Mouse (Mus musculus) gonadal fat pad, adult 2 months (tissue): Measurements from ENCODE around the gene Vamp8. TPM values are rescaled to one million over a fixed set of nuclear protein-coding genes. Genes with fewer than 3 reads are reported as not detected.

Source experiments
- DNase-seq: peaks from one replicate; pipeline ENCODE4 v3.0.0-alpha.2; 2012; ENCODE audit warnings: low read depth
- polyA plus RNA-seq: library from polyadenylated mRNA; depleted of rRNA; stranded (reverse); fragments of >200 nt; gene quantifications from 2 replicates; pipeline ENCODE4 v1.2.3, GENCODE M21; 2012

The Vamp8 gene
- polyA plus RNA-seq, 1 experiment: 190 TPM

DNA sequence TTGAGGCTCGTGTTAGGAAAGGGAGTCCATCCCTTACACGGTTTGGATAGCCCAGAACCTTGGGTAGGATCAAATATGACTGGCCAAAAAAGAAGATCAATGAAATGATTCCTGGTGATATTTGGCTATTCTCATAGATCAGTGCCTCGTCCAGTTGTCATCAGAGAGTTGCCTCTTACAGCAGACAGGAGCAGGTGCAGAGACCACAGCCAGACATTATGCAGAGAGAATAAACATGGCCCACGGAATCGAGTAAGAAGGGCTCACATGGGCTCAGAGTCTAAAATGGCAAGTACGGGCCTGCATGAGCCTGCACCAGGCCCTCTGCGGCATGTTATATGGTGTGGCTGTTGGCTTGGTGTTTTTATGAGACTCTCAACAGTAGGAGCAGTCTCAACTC lies 14.9 kb upstream of the Vamp8 start:
- no peak for DNase-seq

DNA sequence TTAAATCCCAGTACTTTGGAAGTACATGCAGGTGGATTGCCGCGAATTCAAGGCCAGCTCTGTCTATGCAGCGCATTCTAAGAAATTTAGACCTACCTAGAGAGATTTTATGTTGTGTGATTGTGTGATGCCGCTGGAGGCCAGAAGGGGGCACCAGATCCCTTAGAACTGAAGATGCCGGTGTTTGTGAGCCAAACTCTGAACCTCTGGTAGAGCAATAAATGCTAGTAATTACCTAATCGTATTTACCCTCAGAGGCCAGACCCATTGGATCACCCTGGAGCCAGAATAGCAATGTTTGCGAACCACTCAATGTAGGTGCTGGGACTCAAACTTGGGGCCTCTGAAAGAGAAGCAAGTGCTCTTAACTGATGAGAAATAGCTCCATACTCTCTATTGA lies 11.4 kb upstream of the Vamp8 start:
- no peak for DNase-seq

DNA sequence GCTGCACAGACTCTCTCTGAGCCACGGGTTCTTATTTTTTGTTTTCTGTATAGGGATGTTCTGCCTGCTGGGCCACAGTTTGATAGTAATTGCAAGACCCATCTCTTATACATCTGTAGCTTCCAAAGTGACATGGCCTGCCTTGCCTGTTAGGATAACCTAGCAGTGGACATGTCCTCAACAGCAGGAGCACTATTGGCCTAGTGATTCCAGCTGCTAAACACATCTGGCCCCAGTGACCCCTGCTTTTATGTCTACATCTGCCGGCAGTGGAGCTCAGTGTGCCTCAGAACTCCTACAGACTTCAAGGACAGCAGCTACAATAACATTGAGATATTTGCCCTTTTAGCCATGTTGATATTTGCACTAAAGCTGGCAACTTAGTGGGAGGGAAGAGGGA lies 9.5 kb upstream of the Vamp8 start:
- DNase-seq: no peak

DNA sequence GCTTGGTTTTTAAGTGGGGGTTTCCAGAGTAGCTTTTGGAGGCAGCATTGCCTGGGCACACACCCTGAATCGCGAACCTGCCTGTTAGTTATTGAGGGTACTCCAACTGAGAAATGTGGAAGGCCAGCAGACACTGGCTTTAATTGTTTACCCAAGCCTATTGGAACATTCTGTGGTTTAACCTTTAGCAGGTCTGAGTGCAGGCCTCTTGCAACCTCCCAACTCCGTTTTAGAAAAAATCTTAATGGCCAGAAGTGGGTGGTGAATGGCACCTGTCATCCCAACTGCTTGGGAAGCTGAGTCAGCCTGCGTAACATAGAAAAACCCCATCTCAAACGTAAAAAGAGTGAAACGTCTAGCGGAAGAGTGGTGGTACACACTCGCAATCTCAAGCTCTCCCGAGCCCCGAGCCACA lies 6.3 kb upstream of the Vamp8 start:
- DNase-seq: no peak

DNA sequence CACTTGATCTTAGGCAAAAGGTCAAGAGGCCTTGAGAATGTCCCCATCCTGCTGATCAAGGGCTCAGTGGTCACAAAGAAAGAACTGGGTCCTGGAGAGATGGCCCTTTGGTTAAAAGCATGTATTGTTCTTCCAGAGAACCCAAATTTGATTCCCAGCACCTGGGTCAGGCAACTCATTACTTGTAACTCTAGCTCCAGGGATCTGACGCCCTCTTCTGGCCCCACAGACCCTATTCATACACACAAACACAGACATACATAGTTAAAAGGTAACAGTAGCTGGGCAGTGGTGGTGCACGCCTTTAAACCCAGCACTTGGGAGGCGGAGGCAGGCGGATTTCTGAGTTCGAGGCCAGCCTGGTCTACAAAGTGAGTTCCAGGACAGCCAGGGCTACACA lies 1.8 kb upstream of the Vamp8 start:
- no peak for DNase-seq

DNA sequence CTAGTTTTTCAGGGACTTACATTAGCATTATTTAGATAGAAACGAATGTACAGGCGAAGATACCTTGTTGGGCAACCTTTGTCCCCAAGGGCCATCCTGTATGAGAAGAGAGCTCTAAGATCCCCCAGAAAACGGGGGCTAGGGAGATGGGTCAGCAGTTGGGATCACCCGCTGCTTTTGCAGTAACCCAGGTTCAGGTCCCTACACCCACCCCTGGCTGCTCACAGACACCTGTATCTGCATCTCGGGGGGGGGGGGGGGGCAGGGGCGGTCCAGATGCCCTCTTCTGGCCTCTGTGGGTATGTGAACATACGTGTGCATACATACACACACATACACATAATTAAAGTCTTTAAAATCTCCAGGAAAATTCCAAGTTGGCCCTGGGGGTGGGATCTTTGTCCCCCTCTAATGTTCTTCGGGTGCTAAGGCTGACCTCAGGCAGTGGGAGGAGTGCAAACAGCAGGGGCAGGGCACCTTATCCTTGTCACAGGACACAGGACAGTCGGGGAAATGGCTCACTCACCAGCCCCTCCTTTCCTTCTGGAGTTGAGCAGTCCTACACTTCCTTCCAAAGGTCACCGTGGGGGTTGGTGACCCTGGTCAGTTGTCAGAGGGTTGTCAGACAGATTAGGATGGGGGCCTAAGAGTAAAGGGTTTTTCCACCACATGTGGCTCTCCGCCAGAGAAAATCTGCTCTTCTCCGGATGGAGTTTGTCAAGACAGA lies 455 bp upstream of the Vamp8 start:
- DNase-seq: no peak

DNA sequence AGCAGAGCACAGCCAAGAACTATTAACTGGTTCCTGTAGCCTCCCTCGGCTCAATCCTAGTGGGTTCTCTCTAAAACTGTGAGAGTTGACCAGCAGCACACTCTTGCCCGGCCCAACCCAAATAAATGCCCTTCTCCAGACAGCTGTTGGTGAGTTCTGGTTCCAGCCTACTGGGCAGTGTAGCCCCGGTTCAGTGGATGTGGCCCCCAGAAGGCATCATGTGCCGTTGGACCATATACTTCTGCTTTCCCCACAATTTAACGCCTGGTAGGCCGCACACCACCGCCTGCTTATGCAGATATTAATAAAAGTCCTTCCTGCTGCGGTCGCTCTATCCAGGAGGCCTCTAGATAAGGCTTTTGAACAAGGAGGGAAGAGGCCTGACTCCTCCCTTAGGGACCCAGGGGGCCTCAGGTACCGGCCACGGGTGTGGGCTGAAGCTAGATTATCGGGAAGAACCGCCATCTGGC lies 997 bp downstream of the Vamp8 start:
- DNase-seq: no peak

DNA sequence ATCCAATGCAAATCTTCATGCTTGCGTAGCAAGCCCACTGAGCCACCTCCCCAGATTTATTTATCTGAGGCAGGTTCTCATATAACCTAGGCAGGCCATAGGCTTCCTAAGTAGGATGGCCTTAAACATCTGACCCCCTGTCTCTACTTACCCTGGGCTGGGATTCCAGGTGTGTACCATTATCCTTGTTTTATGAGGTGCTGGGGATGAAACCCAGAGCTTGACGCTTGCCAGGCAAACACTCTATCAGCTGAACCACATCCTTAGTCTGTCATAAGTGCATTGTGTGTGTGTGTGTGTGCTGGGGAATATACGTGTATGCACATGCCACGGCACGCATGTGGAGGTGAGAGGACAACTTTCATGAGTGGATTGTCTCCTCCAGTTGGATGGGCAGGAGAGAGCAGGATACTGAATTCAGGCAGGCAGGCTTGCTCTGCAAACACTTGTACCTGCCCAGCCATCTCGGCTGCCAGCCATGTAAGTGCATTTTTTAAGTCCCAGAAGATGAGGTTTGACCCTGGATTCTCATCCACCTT lies 1.6 kb downstream of the Vamp8 start:
- no peak for DNase-seq

DNA sequence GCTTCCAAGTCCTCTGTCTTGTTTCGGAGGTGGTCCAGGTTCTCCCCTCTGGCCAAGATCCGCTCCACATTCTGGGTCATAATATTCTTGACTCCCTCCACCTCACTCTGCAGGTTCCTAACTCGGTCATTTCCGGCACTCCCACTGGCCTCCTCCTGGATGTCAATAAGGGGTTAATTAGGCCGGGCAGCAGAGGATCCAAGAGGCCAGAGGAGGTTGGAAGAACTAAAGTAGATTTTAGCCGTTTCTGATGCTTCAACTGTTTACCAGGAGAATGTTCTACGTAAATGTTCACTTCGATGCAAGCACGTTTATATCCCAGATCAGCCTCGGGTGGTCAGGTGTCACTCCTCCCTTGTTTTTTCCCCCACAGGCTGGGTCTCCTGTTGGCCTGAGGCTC lies 2.2 kb downstream of the Vamp8 start:
- no peak for DNase-seq

DNA sequence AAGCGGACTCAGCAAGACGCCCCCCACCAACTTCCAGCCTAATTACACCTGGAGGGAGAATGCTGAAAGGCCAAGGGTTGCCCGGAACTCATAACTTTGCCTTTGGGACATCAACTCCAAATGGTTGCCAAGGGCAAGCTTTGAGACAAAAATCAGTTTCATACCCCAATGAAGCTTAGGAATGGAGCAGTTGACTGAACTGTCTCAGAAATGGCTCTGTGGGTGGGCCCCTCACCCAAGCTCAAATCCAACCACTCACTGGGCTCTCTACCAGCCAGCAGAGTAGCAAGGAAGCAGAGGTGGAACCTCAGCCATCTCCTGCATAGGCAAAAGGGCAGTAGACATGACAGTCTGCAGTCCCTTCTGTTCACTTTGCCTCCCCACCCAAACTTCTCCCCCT lies 2.7 kb downstream of the Vamp8 start:
- no peak for DNase-seq

DNA sequence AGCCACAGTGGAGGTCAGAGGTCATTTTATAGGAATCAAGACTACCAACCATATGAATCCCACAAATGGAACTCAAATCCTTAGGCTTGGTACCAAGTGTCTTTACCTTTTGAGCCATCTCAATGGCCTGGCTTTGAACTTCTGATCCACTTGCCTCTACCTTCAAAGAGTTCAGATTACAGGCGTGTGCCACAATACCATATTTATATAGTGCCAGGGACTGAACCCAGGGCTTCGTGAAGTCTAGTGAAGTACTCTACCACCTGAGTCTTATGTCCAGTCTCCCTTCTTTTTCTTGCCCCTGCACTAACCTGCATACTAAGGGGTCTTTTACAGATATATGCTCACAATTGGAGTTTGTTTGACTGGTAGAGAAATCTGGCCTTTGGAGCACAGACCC lies 3.9 kb downstream of the Vamp8 start:
- DNase-seq: no peak

DNA sequence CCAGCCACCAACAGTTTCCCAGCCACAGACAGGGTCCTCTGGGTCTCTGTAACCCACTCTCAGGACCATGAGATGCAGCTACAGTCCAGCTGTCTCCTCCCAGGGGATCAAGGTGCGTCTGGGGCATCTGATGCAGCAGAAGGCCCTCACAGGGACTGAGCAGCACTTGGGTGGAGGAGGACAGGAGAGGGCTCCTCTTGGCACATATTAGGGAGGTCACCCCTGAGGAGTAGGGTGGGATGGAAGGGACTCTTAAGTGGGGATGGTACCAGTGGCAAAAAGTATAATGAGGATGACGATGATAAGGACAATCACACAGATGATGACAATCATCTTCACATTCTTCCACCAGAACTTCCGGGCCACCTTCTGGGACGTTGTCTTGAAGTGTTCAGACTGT lies 5.2 kb downstream of the Vamp8 start:
- no peak for DNase-seq

DNA sequence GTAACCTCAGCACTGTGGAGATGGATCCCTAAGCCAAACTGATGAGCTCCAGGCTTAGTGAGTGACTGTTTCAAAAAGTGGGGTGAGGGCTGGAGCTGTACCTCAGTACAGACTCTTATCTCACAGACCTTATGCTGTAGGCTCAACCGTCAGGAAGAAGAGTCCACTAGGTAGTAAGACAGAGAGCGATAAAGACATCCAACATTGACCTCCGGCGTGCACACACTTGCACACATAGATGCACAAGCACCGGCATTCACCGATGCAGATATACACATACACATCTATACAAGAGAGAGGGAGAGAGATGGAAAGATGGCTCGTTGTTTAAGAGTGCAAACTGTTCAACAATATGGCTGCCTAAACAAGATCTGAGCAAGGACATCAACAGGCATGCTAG lies 6.6 kb downstream of the Vamp8 start:
- DNase-seq: no peak

DNA sequence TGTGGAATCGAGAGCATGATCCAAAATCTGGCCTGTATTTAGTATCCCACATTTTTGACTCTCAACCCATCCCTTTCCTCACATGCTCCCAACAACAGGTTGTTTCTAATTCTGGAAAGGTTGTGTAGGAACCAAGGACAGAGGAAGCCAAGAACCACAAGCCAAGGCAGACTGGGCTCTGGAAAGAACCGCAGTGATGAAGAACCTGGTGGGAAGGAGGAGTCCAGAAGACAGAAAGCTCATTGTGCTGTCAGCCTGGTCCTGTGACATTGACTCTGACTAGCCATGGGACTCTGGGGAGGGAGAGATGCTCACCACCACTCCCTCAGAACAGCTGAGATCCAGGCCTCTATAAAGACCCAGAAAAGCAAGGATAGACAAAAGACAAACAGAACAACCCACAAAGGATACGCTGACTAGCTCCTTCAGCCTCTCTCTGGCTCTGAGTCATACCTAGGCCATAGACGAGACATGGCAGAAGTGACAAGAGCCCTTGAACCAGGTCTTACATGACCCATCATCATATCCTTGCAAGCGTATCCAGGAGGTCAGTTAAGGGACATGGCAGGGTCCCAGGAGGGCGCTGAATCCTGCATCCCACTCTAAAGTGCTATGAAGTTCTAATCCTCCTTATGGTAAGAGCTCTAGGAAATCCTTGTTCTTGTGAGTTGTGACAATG lies 7.2 kb downstream of the Vamp8 start:
- DNase-seq: no peak

DNA sequence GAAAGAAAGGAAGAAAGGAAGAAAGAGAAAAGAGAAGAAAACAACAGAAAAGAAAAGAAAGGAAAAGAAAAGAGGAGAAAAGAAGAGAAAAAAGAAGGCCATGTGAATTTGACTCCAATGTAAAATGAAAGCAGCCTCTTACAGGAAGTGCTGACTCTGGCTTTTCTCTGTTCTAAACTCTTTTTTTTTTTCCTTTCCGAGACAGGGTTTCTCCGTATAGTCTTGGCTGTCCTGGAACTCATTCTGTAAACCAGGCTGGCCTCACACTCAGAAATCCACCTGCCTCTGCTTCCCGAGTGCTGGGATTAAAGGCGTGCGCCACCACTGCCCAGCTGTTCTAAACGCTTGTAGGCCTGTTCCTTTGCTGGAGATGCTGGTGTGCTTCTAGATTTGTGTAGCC lies 8.0 kb downstream of the Vamp8 start:
- DNase-seq: no peak

DNA sequence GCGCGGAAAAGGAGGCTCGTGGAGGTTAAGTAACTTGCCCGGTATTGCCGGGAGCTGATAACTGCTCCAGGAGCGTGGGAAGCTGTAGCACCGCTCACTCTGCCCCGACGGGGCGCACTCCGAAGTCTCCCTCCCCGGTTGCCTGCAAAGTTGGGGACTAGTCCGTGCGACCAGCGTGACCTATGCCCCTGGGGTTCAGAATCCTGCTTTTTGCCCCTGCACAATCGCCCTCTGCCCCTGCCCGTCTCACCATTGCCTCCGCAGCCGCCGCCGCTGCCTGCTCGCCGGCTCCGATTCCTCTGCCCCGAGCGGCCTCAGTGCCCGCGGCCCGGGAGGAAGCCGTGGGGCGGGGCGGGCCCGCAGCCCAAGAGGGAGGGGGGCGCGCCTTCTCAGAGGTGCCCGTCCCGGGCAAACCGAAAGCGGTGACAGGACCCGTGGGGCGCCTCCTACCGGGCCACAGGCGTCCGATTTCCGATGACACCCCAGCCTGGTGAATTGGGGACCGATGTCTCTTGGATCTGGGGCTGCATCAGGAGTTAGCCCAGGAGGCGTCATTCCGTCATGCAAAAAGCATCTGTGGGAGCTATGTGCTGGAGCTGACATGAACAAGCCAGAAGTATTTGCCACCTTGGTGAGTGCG lies 10.3 kb downstream of the Vamp8 start, which contains the start of gene Vamp5:
Gene Vamp5, minus strand, starts transcription at position 338 of the 640 bp plus-strand sequence.
- no peak for DNase-seq

DNA sequence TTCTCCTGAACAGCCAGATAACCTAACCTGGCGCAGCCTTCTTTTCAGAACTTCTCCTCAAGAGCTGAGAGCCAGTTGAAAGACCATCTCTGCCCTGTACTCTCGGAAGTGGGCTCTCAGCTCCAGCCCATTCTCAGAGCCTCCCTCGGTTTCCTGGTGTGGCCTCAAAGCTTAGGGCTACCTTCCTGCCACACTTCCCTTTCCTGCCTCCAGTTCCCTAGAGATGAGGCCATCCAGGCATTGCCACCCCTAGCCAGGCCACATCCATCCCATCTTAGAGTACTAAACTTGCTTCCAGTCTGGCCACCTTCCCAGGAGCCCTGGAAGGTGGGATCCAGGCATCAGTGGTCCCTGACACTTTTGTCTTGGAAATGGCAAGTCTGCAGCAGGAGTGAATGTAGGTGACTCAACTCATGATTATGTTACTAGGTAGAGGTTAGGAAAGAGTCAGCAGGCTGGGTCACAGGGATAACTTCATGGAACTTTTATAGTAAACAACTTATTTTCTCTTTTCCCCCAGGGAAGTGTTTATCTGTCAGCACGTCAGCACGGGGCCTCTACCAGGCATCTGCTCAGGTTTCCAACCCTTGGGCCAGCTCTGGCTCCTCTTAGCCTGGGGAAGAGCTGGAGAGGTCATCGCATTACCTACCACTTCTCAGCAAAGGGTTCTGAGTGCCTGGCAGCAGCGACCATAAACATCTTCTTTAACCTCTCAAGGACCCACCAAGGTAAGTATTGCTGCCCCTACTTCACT lies 10.9 kb downstream of the Vamp8 start:
- DNase-seq: no peak

DNA sequence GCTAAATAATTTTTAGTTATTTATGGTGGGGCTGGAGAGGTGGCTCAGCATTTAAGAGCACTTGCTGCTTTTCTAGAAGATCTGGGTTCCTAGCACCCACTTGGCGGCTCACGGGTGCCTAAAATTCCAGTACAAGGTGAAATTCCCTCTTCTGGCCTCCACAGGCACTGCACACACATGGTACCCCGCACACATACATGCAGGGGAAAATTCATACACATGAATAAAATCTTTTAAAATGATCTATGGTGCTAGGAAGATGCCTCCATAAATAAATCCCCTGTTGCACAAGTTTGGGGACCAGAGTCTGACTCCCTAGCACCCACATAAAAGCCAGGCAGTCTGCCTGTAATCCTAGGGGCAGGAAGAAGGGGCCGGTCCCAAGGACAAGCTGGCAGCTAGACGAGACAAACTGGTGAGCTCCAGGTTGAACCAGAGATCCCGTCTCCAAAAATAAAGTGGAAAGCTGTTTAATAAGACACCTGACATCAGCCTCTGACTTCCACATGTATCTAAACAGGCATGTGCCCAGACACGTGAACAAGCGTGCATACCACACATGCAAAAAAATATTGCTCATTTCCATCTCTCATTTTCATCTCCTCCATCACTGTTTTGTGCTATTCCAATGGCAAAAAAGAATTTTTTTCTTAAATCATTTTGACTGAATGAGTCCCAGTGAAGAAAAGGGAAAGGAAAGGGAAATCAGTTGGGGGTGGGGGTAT lies 11.8 kb downstream of the Vamp8 start:
- DNase-seq: no peak

DNA sequence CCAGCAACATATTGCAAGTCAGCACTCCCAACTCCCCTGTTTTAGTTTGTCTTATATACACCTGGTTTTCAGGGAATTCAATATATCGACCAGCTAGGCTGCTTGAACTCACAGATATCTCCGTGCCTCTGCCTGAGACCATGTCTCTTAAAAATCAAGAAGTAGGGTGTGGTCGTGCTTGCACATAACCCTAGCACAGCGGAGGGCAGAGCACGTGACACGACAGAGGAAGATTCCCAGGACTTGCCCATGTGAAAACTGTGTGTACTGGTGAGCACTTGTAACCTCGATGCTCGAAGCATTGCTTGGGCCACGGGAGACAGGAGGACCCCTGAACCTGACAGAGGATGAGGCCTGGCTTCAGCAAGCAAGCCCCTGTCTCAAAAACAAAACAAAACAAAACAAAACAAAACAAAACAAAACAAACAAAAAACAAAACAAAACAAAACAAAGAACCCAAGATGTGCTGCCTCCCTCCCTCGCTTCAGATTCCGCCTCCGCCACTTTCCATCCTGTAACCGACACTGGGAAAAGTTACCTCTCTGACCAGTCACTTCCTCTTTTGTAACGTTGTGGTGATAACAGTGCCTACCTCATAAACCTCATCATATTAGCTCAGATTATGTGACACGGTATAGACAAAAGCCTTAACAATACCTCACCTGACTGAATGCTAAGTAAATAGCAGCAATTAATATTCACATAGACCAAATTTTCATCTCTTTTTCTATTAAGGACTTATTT lies 15.5 kb downstream of the Vamp8 start:
- no peak for DNase-seq

DNA sequence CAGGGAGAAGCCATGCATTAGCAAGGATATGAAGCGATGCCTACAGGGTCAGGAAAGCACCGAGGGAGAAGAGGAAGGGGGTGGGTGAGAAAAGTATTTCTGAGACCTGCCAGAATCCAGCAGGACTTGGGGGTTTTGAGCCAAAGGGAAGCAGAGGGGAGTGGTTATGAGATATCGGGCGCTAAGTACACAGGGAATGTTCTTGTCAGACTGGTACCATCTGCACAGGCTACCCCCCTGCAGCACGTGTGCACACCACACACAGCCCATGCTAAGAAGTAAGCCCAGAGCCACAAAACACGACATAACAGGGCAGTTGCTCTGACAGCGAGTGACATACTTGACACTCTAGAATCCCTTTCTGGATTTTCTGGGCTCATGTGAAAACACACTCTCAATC lies 16.3 kb downstream of the Vamp8 start:
- DNase-seq: no peak

DNA sequence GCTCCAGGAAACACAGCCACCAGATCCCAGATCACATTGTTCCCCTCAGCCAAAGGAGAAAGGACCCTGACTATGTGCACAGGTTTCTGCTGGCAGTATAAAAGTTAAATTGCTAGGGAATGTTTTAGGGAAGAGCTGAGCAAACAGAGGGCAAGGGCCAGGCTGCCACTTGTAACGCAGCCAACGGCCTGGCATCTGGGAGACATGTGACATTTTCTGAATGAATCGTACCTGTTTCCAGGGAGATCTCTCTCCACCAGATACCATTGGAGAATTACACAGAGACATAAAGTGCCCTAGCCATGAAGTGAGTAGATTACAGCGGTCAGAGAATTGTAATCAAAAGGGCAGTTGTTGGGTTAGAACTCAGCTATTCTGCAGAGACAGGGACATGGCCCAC lies 17.3 kb downstream of the Vamp8 start:
- DNase-seq: no peak
